Mouse (Mus musculus): Measurements from ENCODE around the gene Phospho1.
"Not testable (repeated sequence)": the region's sequence is repeated elsewhere in the genome, so short reads cannot be mapped to it uniquely, and the experiment has no call there.

The Phospho1 gene

GRCm38 (mm10) chr11:95869442-95869841, 45.1 kb downstream of the Phospho1 start:
- no peak for DNase-seq

GRCm38 (mm10) chr11:95869918-95870470, 45.7 kb downstream of the Phospho1 start:
- no peak for DNase-seq

GRCm38 (mm10) chr11:95875804-95876203, 51.5 kb downstream of the Phospho1 start:
- no peak for DNase-seq

- DNase-seq: no peak
These were observed 52.0 kb downstream of the Phospho1 start for GRCm38 (mm10) chr11:95876296-95876695.

- DNase-seq: not testable (repeated sequence)
These were observed 55.6 kb downstream of the Phospho1 start for GRCm38 (mm10) chr11:95879861-95880260.

Data from heart, adult 11 months (tissue).